Mouse (Mus musculus) small intestine, adult 2 months (tissue): ENCODE measurements at regions not wholly inside any gene's neighbourhood (a gene's known extent, or its start where the extent isn't known, plus 50 kb on each side); places are given as distances from the start of the nearest gene placed in this dataset.

ENCODE experiments used
- CTCF ChIP-seq: fragments of 200-500 bp; IDR thresholded peaks from 2 replicates; pipeline ENCODE4 v1.5.1; 2012; ENCODE audit warnings: low read depth, mild to moderate bottlenecking, control low read depth, inconsistent platforms, low read length, moderate library complexity, mixed read lengths; ENCODE audit not compliant: insufficient replicate concordance, insufficient read length; ENCODE audit errors: extremely low read depth
- POLR2A ChIP-seq: fragments of 200-500 bp; IDR thresholded peaks from 2 replicates; pipeline ENCODE4 v1.6.1; 2012; ENCODE audit warnings: low read depth, mild to moderate bottlenecking, control low read depth, inconsistent platforms, low read length, moderate library complexity

- no peak for TF ChIP-seq CTCF
- no peak for TF ChIP-seq POLR2A
Observed at GRCm38 (mm10) chr11:111555131-111555530, 489.2 kb downstream of the Kcnj2 start.
